Mouse (Mus musculus) thymus, postnatal 4 days (tissue): ENCODE measurements at regions not wholly inside any gene's neighbourhood (a gene's known extent, or its start where the extent isn't known, plus 50 kb on each side); places are given as distances from the start of the nearest gene placed in this dataset.

Experiments
- DNase-seq: peaks from one replicate; pipeline ENCODE4 v3.0.0; 2021

- DNase-seq: peak; percentile 83
Measured at GRCm38 (mm10) chr1:52302557-52302956, 69.5 kb upstream of the Gls start.

- DNase-seq: peak; percentile 63
Measured at GRCm38 (mm10) chr1:52301266-52301665, 68.2 kb upstream of the Gls start.

- no peak for DNase-seq
Measured at GRCm38 (mm10) chr1:52299559-52299958, 66.5 kb upstream of the Gls start.

- no peak for DNase-seq
Measured at GRCm38 (mm10) chr1:52298336-52298735, 65.3 kb upstream of the Gls start.

GRCm38 (mm10) chr1:52296178-52296577 lies 63.1 kb upstream of the Gls start:
- DNase-seq: no peak

GRCm38 (mm10) chr1:52294521-52294920 lies 61.5 kb upstream of the Gls start:
- DNase-seq: no peak

GRCm38 (mm10) chr1:52293393-52294099 lies 60.5 kb upstream of the Gls start:
- DNase-seq: no peak
